Mouse (Mus musculus): ENCODE measurements around the gene Fnbp1l.

DNA sequence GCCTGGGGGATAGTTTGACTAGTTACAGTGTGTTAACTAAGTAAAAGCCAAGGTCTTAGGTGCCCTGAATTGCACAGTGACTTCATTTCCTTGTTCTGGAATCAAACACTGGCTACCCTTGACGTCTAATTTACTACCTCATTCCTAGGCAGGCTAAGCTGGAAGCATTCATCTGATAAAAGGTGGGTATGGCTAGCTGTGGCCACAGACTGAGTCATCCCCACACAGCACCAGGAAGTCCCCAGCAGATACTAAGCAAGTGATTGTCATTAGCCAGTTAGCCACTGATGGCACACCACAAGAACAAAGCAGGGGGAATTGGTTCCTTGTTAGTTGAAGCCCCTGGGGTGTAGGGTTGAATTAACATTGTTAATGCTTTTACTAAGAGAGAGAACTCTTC lies 98.2 kb downstream of the Fnbp1l start:
- TF ChIP-seq CTCF (IDR thresholded peaks at IDR 0.05; ENCODE audit: low read depth, low read length) (no peak), POLR2A (IDR thresholded peaks at IDR 0.05; ENCODE audit: insufficient read depth, low read length) (no peak), EP300 (IDR thresholded peaks at IDR 0.05; ENCODE audit: insufficient read depth, low read depth, low read length) (no peak)

Measured in ES-Bruce4 (cell line).